Mouse (Mus musculus) stomach, postnatal 0 days (tissue): ENCODE results near the gene Pds5b.

ENCODE experiments used
- CTCF ChIP-seq: IDR thresholded peaks from 2 replicates; pipeline ENCODE4 v1.5.1; 2016; ENCODE audit warnings: antibody characterized with exemption, low read depth, mild to moderate bottlenecking, moderate library complexity
- EP300 ChIP-seq: optimal IDR thresholded peaks from 2 replicates; pipeline ENCODE3; 2016; ENCODE audit warnings: antibody characterized with exemption

GRCm38 (mm10) chr5:150845961-150846360 is 172.4 kb downstream of the Pds5b start:
- TF ChIP-seq CTCF (no peak), EP300 (no peak)
